Mouse (Mus musculus): Measurements from ENCODE around the gene Ndufs1. TPM values are rescaled to one million over a fixed set of nuclear protein-coding genes. Genes with fewer than 3 reads are reported as not detected.

Gene Ndufs1
- polyA plus RNA-seq, 1 experiment from 2014 or later: 125 TPM

GRCm38 (mm10) chr1:63113274-63114135 is 63.1 kb downstream of the Ndufs1 start:
- Histone ChIP-seq H3K4me2 (peak overlapping the region; percentile 70), H3K4me1 (peaks cover 7% of the 10 kb centered on the region; the same call in 1 of the 2 replicates), H3K27ac (peak overlapping the region; percentile 99), H3K4me3 (replicated peaks) (peak overlapping the region; percentile 86), H3K9ac (peak overlapping the region; percentile 88), H3K9me3 (no peaks in the 10 kb centered on the region), H3K27me3 (replicated peaks) (no peaks in the 10 kb centered on the region), H3K36me3 (peaks cover 5% of the 10 kb centered on the region; the same call in 1 of the 2 replicates)
- ATAC-seq (ENCODE audit: insufficient read depth, low FRiP score, low read depth): peak; percentile 66
- WGBS: under 1% methylated on average over 58 of the region's 92 CpGs

- Histone ChIP-seq H3K36me3 (no peaks in the 10 kb centered on the region), H3K4me2 (peak overlapping the region; percentile 70), H3K4me3 (replicated peaks) (peak overlapping the region; percentile 86), H3K9ac (peak overlapping the region; percentile 88), H3K4me1 (peaks cover 7% of the 10 kb centered on the region; the same call in 1 of the 2 replicates), H3K27ac (peak overlapping the region; percentile 99), H3K27me3 (replicated peaks) (no peaks in the 10 kb centered on the region), H3K9me3 (no peaks in the 10 kb centered on the region)
- ATAC-seq (ENCODE audit: insufficient read depth, low FRiP score, low read depth): no peak
- WGBS: 2% methylated on average over 11 of the region's 11 CpGs
These were observed 63.8 kb downstream of the Ndufs1 start for GRCm38 (mm10) chr1:63112865-63113261.

GRCm38 (mm10) chr1:63112151-63112864 is 64.3 kb downstream of the Ndufs1 start:
- Histone ChIP-seq H3K9ac (peak overlapping the region; percentile 88), H3K9me3 (no peaks in the 10 kb centered on the region), H3K36me3 (no peaks in the 10 kb centered on the region), H3K27me3 (replicated peaks) (no peaks in the 10 kb centered on the region), H3K4me1 (peaks cover 7% of the 10 kb centered on the region; the same call in 1 of the 2 replicates), H3K4me2 (peak overlapping the region; percentile 70), H3K27ac (peak overlapping the region; percentile 99), H3K4me3 (replicated peaks) (peak overlapping the region; percentile 86)
- WGBS: 37% methylated on average over 8 of the region's 8 CpGs
- ATAC-seq (ENCODE audit: insufficient read depth, low FRiP score, low read depth): no peak

DNA sequence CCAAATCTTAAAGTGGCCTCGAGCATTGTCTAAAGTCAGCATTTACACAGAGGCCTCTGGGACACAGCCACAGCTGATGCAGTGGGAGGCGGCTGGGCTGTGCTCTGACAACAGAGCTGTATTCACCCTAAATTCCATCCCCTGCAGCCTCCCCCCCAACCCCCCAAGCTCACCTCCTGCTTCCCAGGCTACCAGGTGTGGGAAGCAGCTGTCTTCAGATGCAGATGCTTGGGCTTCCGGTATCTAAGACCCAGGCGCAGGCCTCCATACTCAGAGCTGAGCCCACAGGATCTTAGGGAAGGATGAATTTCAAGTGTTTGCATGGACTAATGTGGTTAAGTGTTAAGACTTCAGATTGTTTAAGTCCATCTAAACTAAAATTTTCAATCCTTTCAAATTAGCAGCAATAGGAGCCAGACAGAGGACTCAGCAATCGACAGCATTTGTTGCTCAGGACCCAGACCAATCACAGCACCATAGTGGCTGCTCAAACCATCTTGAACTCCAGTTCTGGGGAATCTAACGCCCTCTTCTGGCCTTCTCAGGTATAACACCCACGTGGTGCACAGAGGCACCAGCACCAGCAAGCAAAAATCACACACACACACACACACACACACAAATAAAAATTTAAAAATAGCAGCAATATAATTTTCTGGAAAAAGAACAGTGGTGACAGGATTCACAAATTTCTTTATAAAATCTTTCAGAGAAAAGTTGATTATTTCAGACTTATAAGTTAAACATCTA is 65.9 kb downstream of the Ndufs1 start:
- peaks cover 7% of the 10 kb centered on the region; the same call in 1 of the 2 replicates for H3K4me1 ChIP-seq
- H3K4me2 ChIP-seq: no peak overlapping the region
- H3K36me3 ChIP-seq: peaks cover 2% of the 10 kb centered on the region; the same call in 1 of the 2 replicates
- H3K27me3 ChIP-seq (replicated peaks): no peaks in the 10 kb centered on the region
- no peak for ATAC-seq (ENCODE audit: insufficient read depth, low FRiP score, low read depth)
- no peak overlapping the region for H3K4me3 ChIP-seq (replicated peaks)
- no peak overlapping the region for H3K9ac ChIP-seq
- no peaks in the 10 kb centered on the region for H3K9me3 ChIP-seq
- WGBS: 43% methylated on average over 7 of the region's 7 CpGs
- H3K27ac ChIP-seq: no peak overlapping the region; the same call in 1 of the 2 replicates

- Histone ChIP-seq H3K27me3 (replicated peaks) (no peaks in the 10 kb centered on the region), H3K4me2 (no peak overlapping the region), H3K4me1 (peaks cover 7% of the 10 kb centered on the region; the same call in 1 of the 2 replicates), H3K4me3 (replicated peaks) (no peak overlapping the region), H3K27ac (peak overlapping the region; percentile 59; the same call in 1 of the 2 replicates), H3K36me3 (peaks cover 13% of the 10 kb centered on the region), H3K9ac (no peak overlapping the region), H3K9me3 (no peaks in the 10 kb centered on the region)
- no peak for ATAC-seq (ENCODE audit: insufficient read depth, low FRiP score, low read depth)
- WGBS: 68% methylated on average over 6 of the region's 6 CpGs
These were observed 68.9 kb downstream of the Ndufs1 start for GRCm38 (mm10) chr1:63107614-63108327.

GRCm38 (mm10) chr1:63102758-63103451 is 73.7 kb downstream of the Ndufs1 start:
- no peaks in the 10 kb centered on the region for H3K4me1 ChIP-seq
- no peaks in the 10 kb centered on the region for H3K9me3 ChIP-seq
- no peak for ATAC-seq (ENCODE audit: insufficient read depth, low FRiP score, low read depth)
- no peak overlapping the region for H3K27ac ChIP-seq
- peaks cover 41% of the 10 kb centered on the region for H3K36me3 ChIP-seq
- 89% methylated on average over 12 of the region's 12 CpGs for WGBS
- H3K27me3 ChIP-seq (replicated peaks): no peaks in the 10 kb centered on the region
- H3K4me2 ChIP-seq: no peak overlapping the region
- no peak overlapping the region for H3K9ac ChIP-seq
- H3K4me3 ChIP-seq (replicated peaks): no peak overlapping the region

GRCm38 (mm10) chr1:63100196-63100595 is 76.4 kb downstream of the Ndufs1 start:
- H3K27me3 ChIP-seq (replicated peaks): no peaks in the 10 kb centered on the region
- no peak overlapping the region for H3K4me2 ChIP-seq
- H3K9ac ChIP-seq: no peak overlapping the region
- ATAC-seq (ENCODE audit: insufficient read depth, low FRiP score, low read depth): no peak
- H3K4me1 ChIP-seq: no peaks in the 10 kb centered on the region
- no peak overlapping the region for H3K4me3 ChIP-seq (replicated peaks)
- no peaks in the 10 kb centered on the region for H3K9me3 ChIP-seq
- peaks cover 36% of the 10 kb centered on the region for H3K36me3 ChIP-seq
- WGBS: 93% methylated on average over 8 of the region's 8 CpGs
- H3K27ac ChIP-seq: no peak overlapping the region

- Histone ChIP-seq H3K27me3 (replicated peaks) (no peaks in the 10 kb centered on the region), H3K36me3 (peaks cover 32% of the 10 kb centered on the region), H3K4me3 (replicated peaks) (no peak overlapping the region), H3K9ac (no peak overlapping the region), H3K27ac (no peak overlapping the region), H3K9me3 (no peaks in the 10 kb centered on the region), H3K4me1 (no peaks in the 10 kb centered on the region), H3K4me2 (no peak overlapping the region)
- WGBS: 81% methylated on average over 4 of the region's 4 CpGs
- ATAC-seq (ENCODE audit: insufficient read depth, low FRiP score, low read depth): no peak
These were observed 77.8 kb downstream of the Ndufs1 start for GRCm38 (mm10) chr1:63098831-63099230.

- no peak overlapping the region for H3K9ac ChIP-seq
- WGBS: 85% methylated on average over 5 of the region's 5 CpGs
- no peak overlapping the region for H3K4me3 ChIP-seq (replicated peaks)
- H3K4me2 ChIP-seq: no peak overlapping the region
- H3K4me1 ChIP-seq: no peaks in the 10 kb centered on the region
- peaks cover 36% of the 10 kb centered on the region for H3K36me3 ChIP-seq
- H3K27me3 ChIP-seq (replicated peaks): no peaks in the 10 kb centered on the region
- no peak overlapping the region for H3K27ac ChIP-seq
- no peaks in the 10 kb centered on the region for H3K9me3 ChIP-seq
- no peak for ATAC-seq (ENCODE audit: insufficient read depth, low FRiP score, low read depth)
These were observed 80.6 kb downstream of the Ndufs1 start for GRCm38 (mm10) chr1:63096071-63096470.
